Mouse (Mus musculus) adrenal gland, postnatal 4 days (tissue): ENCODE data around the gene Olfr1298. TPM values are rescaled to one million over a fixed set of nuclear protein-coding genes. Genes with fewer than 3 reads are reported as not detected.

ENCODE experiments used
- DNase-seq, 2 experiments: peaks; one replicate each; pipeline ENCODE4 v3.0.0; 2021 to 2022; ENCODE audit warnings: low spot score in 2 of 2, mixed read lengths in 2 of 2
- long read RNA-seq, 2 experiments: library from polyadenylated mRNA; stranded (forward); transcript quantifications; one replicate each; pipeline ENCODE4 v2.0.0; 2021
- total RNA-seq, 2 experiments: library from RNA; stranded (reverse); gene quantifications; 2 replicates each; pipeline ENCODE4 v1.2.3; 2021

Gene Olfr1298
- not detected for total RNA-seq
- long read RNA-seq, experiment 1 = 0 reads
- long read RNA-seq, experiment 2 = 0 reads

- DNase-seq = no peak
Measured at GRCm38 (mm10) chr2:111649101-111649500, at the start of gene Olfr1298. Gene Olfr1298, minus strand, starts transcription at chr2:111649201.

- no peak for DNase-seq
Measured at GRCm38 (mm10) chr2:111661119-111661518, 12.1 kb upstream of the Olfr1298 start, which contains the start of gene Olfr1299. Gene Olfr1299, plus strand, starts transcription at chr2:111661419.

GRCm38 (mm10) chr2:111626397-111626796 lies 22.6 kb downstream of the Olfr1298 start, which contains the start of gene Olfr1297:
Gene Olfr1297, minus strand, starts transcription at chr2:111626497.
- DNase-seq = no peak

Other genes starting within 250 kb of the Olfr1298 start
- gene Olfr1286, start 226.1 kb downstream of the Olfr1298 start, total RNA-seq = not detected
- not detected for gene Olfr1287, start 200.1 kb downstream of the Olfr1298 start, total RNA-seq
- gene Olfr1288, start 175.1 kb downstream of the Olfr1298 start, total RNA-seq = not detected
- gene Olfr1289, start 168.4 kb downstream of the Olfr1298 start, total RNA-seq = not detected
- gene Olfr1290, start 155.4 kb downstream of the Olfr1298 start, total RNA-seq = not detected
- gene Olfr1291-ps1, start 152.0 kb downstream of the Olfr1298 start, total RNA-seq = not detected
- not detected for gene Olfr1293-ps, start 124.0 kb downstream of the Olfr1298 start, total RNA-seq
- not detected for gene Olfr1294, start 108.9 kb downstream of the Olfr1298 start, total RNA-seq
- gene Olfr1295, start 79.5 kb downstream of the Olfr1298 start, total RNA-seq = not detected
- gene Olfr1297, start 22.7 kb downstream of the Olfr1298 start, total RNA-seq = not detected
- not detected for gene Olfr1299, start 12.2 kb upstream of the Olfr1298 start, total RNA-seq
- gene Olfr1301, start 101.8 kb upstream of the Olfr1298 start, total RNA-seq = not detected
- gene Olfr1302, start 128.2 kb upstream of the Olfr1298 start, total RNA-seq = not detected
- gene Olfr1303, start 171.1 kb upstream of the Olfr1298 start, total RNA-seq = not detected
- gene Olfr1305, start 227.9 kb upstream of the Olfr1298 start, total RNA-seq = not detected